18 mouse cellular contexts compared by ENCODE assay signal in the genomic region with DNA sequence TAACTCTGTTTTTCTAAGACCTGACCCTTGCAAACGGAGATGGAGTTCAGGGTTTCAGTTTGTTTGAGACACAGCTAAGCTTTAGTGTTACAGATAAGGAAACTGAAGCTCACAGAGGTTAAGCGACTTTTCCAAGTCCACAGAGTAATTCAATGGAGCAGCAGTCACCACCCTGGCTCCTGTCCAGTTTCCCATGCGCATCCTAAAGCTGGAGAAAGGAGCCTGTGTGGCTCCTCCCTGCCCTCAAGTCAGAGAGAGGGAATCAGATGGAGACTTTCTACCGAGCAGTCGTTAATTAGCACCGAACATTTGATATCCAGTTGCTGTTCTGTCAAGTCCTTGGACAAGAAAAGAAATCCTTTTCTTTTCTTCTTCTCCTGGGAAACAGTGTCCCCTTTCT. TPM values are rescaled to one million over a fixed set of nuclear protein-coding genes. Genes with fewer than 3 reads are reported as not detected.
"Had no signal": no experiment of that assay in that cellular context is flagged by ENCODE, and none has a peak within 500 bp of the region (broad histone marks: within the 10 kb centered on the region; RNA-seq: fewer than 3 reads in every experiment).

No protein-coding gene starts in this region.

- H3K4me2 ChIP-seq: limb, embryonic 13.5 days; midbrain, embryonic 15.5 days had no signal

- H3K27me3 ChIP-seq: midbrain, embryonic 15.5 days had no signal

- H3K9ac ChIP-seq: limb, embryonic 13.5 days; liver, embryonic 14.5 days; midbrain, embryonic 15.5 days had no signal

- H3K4me3 ChIP-seq: limb, embryonic 13.5 days; midbrain, embryonic 10.5 days; midbrain, embryonic 15.5 days had no signal

- H3K36me3 ChIP-seq: midbrain, embryonic 15.5 days had no signal

- DNase-seq: kidney, adult 9 months; layer of hippocampus, postnatal 36 days; lung, adult 18-20 months; lung, postnatal 4 days; thymus, postnatal 4 days had no signal

- ATAC-seq: intestine, embryonic 16.5 days; lung, postnatal 0 days; midbrain, embryonic 15.5 days had no signal

- H3K27ac ChIP-seq: limb, embryonic 13.5 days; liver, embryonic 14.5 days; midbrain, embryonic 10.5 days; midbrain, embryonic 15.5 days; stomach, postnatal 0 days had no signal

- H3K9me3 ChIP-seq: midbrain, embryonic 10.5 days; midbrain, embryonic 15.5 days had no signal

RNA-seq across cellular contexts. Expression of gene Olfr1513, which starts 36.8 kb away (rescaled TPM):
- total RNA-seq: layer of hippocampus, postnatal 36 days; left cerebral cortex, adult 8-10 months; left cerebral cortex, postnatal 25 days; liver, adult 2 months; megakaryocyte, adult 5-6 weeks; neutrophil, adult 5-6 weeks had no signal
- polyA plus RNA-seq: intestine, embryonic 16.5 days; large intestine, adult 2 months; liver, adult 2 months; liver, embryonic 14.5 days; lung, postnatal 0 days; midbrain, embryonic 10.5 days; midbrain, embryonic 15.5 days; stomach, postnatal 0 days had no signal
